Mouse (Mus musculus) limb, embryonic 13.5 days (tissue): ENCODE measurements at regions not wholly inside any gene's neighbourhood (a gene's known extent, or its start where the extent isn't known, plus 50 kb on each side); places are given as distances from the start of the nearest gene placed in this dataset.

Experiments
- ATAC-seq: fragments of 200-750 bp; cut with Nextera tagmentation; 2 replicates; pipeline ENCODE4 v1.8.0; 2017; ENCODE audit warnings: low read depth, moderate number of reproducible peaks, moderate TSS enrichment; ENCODE audit not compliant: low FRiP score
- H3K27ac ChIP-seq: fragments of 300-500 bp; sonication (generic); 2 replicates; pipeline ENCODE4 v1.5.1; 2015; ENCODE audit warnings: inconsistent platforms, mild to moderate bottlenecking, moderate library complexity
- H3K27me3 ChIP-seq: fragments of 300-500 bp; sonication (generic); 2 replicates; pipeline ENCODE4 v1.6.1; 2015; ENCODE audit warnings: mild to moderate bottlenecking, inconsistent platforms
- H3K36me3 ChIP-seq: fragments of 300-500 bp; sonication (generic); 2 replicates; pipeline ENCODE4 v1.6.1; 2015; ENCODE audit warnings: inconsistent platforms, mild to moderate bottlenecking, moderate library complexity
- H3K4me1 ChIP-seq: fragments of 300-500 bp; sonication (generic); 2 replicates; pipeline ENCODE4 v1.6.1; 2015; ENCODE audit warnings: inconsistent platforms
- H3K4me2 ChIP-seq: fragments of 300-500 bp; sonication (generic); replicated peaks from 2 replicates; pipeline ENCODE4 v1.6.1; 2015; ENCODE audit warnings: inconsistent platforms, mild to moderate bottlenecking, moderate library complexity
- H3K4me3 ChIP-seq: fragments of 300-500 bp; sonication (generic); 2 replicates; pipeline ENCODE4 v1.5.1; 2015; ENCODE audit warnings: moderate library complexity, mild to moderate bottlenecking, inconsistent platforms
- H3K9ac ChIP-seq: fragments of 300-500 bp; sonication (generic); 2 replicates; pipeline ENCODE4 v1.6.1; 2015; ENCODE audit warnings: mild to moderate bottlenecking, inconsistent platforms
- H3K9me3 ChIP-seq: fragments of 300-500 bp; sonication (generic); 2 replicates; pipeline ENCODE4 v1.6.1; 2016; ENCODE audit warnings: inconsistent platforms
- WGBS: fragments of 180-500 bp; shearing (Covaris S2); methylation state at CpG from one replicate; pipeline ENCODE4 v1.1.7; 2015; 5-methylcytosine and 5-hydroxymethylcytosine counted together

DNA sequence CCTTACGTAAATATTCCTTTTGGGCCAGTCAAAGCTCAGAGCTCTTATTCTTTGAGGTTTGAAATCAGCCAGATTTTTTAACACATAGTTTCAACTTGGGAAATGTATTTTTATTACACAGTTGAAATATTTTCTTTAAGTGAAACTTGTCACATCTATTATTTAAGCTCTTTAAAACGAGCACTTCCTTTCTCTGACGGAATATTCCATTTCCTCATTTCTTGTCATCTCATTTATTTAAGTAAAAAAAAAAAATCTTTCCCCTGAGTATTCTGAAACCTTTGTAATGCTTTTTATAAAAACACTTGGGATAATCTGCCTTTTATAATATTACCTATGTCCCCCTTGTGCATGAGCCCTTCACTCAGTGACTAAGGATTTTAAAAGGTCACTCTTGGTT lies 81.8 kb upstream of the Pde3a start:
- WGBS, result 51% methylated on average over 3 of the region's 3 CpGs
- Histone ChIP-seq H3K27me3 (no peaks in the 10 kb centered on the region), H3K36me3 (no peaks in the 10 kb centered on the region), H3K4me2 (no peak overlapping the region), H3K9ac (no peak overlapping the region), H3K4me3 (no peak overlapping the region), H3K9me3 (no peaks in the 10 kb centered on the region), H3K27ac (no peak overlapping the region), H3K4me1 (0 out of 2 replicates have a peak, but pooled peaks cover 4% of the 10 kb centered on the region)
- ATAC-seq, result no peak

DNA sequence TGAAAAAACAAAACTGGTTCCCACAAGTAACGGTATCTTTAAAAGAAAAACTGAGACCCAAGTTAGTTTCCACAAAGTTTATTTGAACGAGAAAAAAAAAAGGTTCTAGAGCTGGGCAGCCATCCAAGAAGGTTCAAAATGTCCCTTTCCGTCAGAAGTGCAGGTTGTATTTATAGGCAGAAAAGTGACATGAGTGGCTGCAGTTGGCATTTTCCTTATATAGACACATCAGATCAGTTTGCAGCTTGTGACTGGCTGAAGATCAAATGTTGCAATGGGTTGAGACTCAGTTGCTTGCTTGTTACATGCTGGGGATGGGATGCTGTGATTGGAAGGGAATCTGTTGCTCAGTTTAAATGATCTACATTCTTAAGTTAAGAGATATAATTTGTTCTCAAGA lies 80.7 kb upstream of the Pde3a start:
- whole genome bisulfite sequencing, result 26% methylated on average over 3 of the region's 3 CpGs
- H3K27me3 ChIP-seq, result no peaks in the 10 kb centered on the region
- no peak for ATAC-seq

DNA sequence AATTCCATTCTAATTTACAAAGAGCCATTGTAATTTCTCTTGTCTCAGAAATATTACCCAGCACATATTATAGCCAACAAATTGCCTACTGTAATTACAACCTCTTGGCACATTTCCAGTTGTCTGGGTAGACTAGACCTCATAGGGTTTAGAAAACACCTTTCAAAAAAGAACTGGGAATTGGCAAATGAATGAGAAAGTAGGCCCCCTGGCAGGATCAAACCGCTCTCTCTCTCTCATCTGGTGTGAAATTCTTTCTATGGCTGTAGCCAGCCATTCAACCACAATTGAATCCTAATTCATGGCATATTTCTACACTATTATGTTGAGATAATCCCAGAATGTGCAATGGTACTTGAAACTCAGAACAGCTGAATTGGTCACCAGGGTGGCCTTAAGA lies 65.3 kb upstream of the Pde3a start:
- Histone ChIP-seq H3K9me3 (no peaks in the 10 kb centered on the region), H3K4me3 (no peak overlapping the region), H3K9ac (no peak overlapping the region), H3K4me1 (peaks cover 5% of the 10 kb centered on the region; the same call in 1 of the 2 replicates), H3K4me2 (no peak overlapping the region), H3K27ac (no peak overlapping the region), H3K27me3 (no peaks in the 10 kb centered on the region), H3K36me3 (no peaks in the 10 kb centered on the region)
- 36% methylated on average over 1 of the region's 1 CpGs for WGBS
- ATAC-seq, result no peak

More for the DNA sequence above, 80.7 kb upstream of the Pde3a start:
- no peak overlapping the region for H3K4me3 ChIP-seq
- no peak overlapping the region for H3K4me2 ChIP-seq
- no peaks in the 10 kb centered on the region for H3K36me3 ChIP-seq
- H3K9me3 ChIP-seq, result no peaks in the 10 kb centered on the region
- no peak overlapping the region for H3K9ac ChIP-seq
- H3K4me1 ChIP-seq, result 0 out of 2 replicates have a peak, but pooled peaks cover 4% of the 10 kb centered on the region
- no peak overlapping the region for H3K27ac ChIP-seq

DNA sequence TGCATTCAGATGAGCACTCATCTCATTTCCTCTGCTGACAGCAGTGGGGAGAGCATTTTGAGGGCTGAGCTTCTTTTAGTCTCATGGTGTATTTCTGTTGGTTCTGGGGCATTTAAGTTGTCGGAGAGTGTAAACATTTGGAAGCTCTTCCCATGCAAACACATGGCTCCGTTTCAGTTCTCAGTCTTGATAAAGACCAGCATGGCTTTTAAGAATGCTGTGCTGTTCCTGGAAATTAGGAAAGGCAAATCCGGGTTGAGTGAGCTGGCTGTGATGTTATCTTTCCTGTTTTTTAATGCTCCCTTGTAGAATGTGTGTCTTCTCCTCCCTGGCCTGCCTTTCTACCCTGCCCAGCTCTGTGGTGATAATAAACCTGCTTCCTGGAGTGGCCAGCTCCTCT lies 61.0 kb upstream of the Pde3a start:
- 60% methylated on average over 3 of the region's 3 CpGs for WGBS
- H3K36me3 ChIP-seq, result no peaks in the 10 kb centered on the region
- no peak overlapping the region for H3K4me3 ChIP-seq
- H3K27me3 ChIP-seq, result no peaks in the 10 kb centered on the region
- H3K9me3 ChIP-seq, result no peaks in the 10 kb centered on the region
- peaks cover 14% of the 10 kb centered on the region for H3K4me1 ChIP-seq
- no peak overlapping the region for H3K9ac ChIP-seq
- H3K4me2 ChIP-seq, result no peak overlapping the region
- H3K27ac ChIP-seq, result no peak overlapping the region
- ATAC-seq, result no peak

DNA sequence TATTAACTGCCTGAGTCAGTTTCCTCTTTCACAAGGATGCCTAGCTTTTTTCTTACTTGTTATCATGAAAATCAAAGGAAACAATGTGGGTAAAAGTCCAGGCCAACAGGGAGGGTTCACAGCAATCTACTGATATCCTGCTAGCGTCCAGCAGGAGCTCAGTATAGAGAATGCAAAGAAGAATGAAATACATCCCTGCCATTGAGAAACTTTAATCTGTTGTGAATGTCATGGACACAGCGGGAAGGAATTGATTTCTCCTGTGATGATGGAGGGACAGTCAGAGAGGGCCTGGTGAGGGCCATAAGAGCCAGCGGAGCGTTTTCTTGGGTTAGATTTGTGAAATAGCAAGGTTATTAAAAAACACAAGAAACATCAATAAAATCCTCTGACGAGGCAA lies 60.0 kb upstream of the Pde3a start:
- ATAC-seq, result no peak
- no peak overlapping the region for H3K27ac ChIP-seq
- no peak overlapping the region for H3K4me2 ChIP-seq

DNA sequence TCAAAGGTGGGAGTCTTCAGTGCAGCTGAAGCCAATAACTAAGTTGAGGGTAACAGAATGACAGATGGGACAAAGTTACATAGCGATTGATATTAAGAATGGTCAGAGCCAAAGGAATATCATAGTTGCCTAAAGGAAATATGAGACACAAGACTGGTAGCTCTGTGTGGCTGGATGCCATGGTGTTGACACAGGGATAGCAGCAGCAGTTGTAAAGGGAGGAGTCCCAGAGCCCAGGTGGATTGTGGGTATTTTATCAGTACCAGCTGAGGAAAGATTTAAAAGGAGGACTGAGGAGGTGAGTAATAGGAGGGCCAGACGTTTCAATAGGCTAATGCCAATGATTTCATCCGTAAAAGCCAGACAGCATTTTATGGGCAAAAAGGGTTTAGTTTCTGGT lies 59.4 kb upstream of the Pde3a start:
- Histone ChIP-seq H3K36me3 (no peaks in the 10 kb centered on the region), H3K9me3 (no peaks in the 10 kb centered on the region), H3K9ac (no peak overlapping the region), H3K4me2 (no peak overlapping the region), H3K4me1 (peaks cover 9% of the 10 kb centered on the region), H3K4me3 (no peak overlapping the region), H3K27me3 (no peaks in the 10 kb centered on the region), H3K27ac (no peak overlapping the region)
- 57% methylated on average over 3 of the region's 3 CpGs for WGBS
- ATAC-seq, result no peak

More for the DNA sequence above, 60.0 kb upstream of the Pde3a start:
- WGBS, result 80% methylated on average over 5 of the region's 5 CpGs
- H3K27me3 ChIP-seq, result no peaks in the 10 kb centered on the region
- H3K9me3 ChIP-seq, result no peaks in the 10 kb centered on the region
- H3K4me1 ChIP-seq, result peaks cover 9% of the 10 kb centered on the region
- H3K4me3 ChIP-seq, result no peak overlapping the region
- H3K36me3 ChIP-seq, result no peaks in the 10 kb centered on the region
- H3K9ac ChIP-seq, result no peak overlapping the region

DNA sequence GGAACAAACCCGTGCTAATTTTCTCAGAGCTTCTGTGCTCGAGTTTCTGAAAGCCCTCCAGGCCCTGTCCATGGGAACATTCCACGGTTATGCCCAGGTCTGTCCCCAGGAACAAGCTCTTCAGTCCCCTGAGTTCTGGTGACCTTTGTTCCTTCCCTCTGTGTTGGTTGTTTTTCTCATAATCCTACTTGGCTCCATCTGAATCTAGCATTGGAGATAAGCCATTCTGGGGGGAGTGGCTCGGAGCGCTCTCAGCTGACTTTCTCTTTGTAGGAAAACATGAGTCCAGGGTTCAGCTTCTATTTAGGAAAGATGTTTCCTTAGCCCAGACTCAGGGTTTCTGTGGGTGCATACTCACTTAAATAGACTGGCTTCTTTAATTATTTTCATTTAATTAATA lies 58.7 kb upstream of the Pde3a start:
- no peak overlapping the region for H3K4me2 ChIP-seq
- H3K27ac ChIP-seq, result no peak overlapping the region
- no peak overlapping the region for H3K4me3 ChIP-seq
- H3K9me3 ChIP-seq, result no peaks in the 10 kb centered on the region
- H3K4me1 ChIP-seq, result peaks cover 9% of the 10 kb centered on the region
- 79% methylated on average over 5 of the region's 5 CpGs for WGBS
- no peak for ATAC-seq
- H3K27me3 ChIP-seq, result no peaks in the 10 kb centered on the region
- H3K9ac ChIP-seq, result no peak overlapping the region
- no peaks in the 10 kb centered on the region for H3K36me3 ChIP-seq

DNA sequence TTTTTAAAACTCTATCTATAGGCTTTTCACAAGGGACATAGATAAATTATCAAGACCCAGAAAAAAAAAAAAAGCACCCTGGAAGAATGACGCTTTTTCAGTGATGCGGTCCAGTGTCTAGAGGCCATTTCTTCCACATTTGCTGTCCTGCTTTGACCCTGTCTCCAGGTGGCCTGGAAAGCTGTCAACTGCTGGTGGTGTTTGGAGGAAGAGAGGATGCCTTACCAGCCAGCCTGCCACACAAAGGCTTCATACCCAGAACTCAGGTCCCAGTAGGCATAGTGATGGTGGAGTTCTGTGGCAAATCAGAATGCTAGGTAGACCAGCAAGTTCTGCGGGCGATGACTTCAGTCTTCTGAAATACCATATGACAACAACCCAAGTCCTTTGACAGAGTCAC lies 51.6 kb upstream of the Pde3a start:
- H3K27ac ChIP-seq, result no peak overlapping the region
- H3K36me3 ChIP-seq, result no peaks in the 10 kb centered on the region
- H3K4me1 ChIP-seq, result peaks cover under 1% of the 10 kb centered on the region; the same call in 1 of the 2 replicates
- no peaks in the 10 kb centered on the region for H3K27me3 ChIP-seq
- no peak overlapping the region for H3K4me2 ChIP-seq
- H3K9me3 ChIP-seq, result no peaks in the 10 kb centered on the region
- no peak for ATAC-seq
- no peak overlapping the region for H3K9ac ChIP-seq
- 95% methylated on average over 4 of the region's 4 CpGs for WGBS
- H3K4me3 ChIP-seq, result no peak overlapping the region
